Mouse (Mus musculus): ENCODE data around the gene Wdr37.
"Not testable (repeated sequence)": the region's sequence is repeated elsewhere in the genome, so short reads cannot be mapped to it uniquely, and the experiment has no call there.

Wdr37 gene

DNA sequence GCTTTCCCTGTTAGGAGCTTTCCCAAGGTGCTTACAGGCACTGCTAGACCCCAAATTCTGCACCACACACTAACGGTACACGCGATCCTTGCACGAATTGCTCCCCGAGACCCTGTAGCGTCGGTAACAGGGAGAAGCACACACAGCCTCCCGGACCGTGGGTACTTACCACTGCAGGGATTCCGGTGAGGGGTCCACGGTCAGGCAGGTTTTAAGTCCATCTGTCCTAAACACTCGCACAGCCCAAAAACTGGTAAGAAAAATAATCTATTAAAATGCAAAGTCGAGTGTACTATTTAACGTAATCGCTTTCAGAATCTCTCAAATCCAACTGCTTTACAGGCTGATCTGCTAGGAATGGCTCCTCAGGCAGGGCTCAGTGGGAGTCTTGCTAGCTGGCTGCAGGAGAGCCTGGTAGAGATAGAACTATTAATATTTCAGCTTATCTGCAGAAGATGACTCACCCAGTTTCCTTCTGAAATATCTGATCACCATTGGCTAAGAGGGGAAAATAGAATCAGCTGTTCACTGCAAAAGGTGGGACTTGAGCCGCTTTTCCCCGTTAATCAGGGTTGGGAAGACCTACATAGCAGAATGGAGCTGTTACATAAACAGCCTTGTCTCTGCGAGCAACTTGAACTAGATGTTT, at the start of gene Wdr37:
Gene Wdr37 (minus strand): TSS at position 596 of the 649 bp plus-strand sequence.
- in situ Hi-C loops (cut with MboI; ENCODE audit: low pct_unique_long_range_greater_than_20kb in 1 of 2, low sequenced_read_pairs in 2 of 2, unreplicated experiment in 1 of 2): no loop called here

DNA sequence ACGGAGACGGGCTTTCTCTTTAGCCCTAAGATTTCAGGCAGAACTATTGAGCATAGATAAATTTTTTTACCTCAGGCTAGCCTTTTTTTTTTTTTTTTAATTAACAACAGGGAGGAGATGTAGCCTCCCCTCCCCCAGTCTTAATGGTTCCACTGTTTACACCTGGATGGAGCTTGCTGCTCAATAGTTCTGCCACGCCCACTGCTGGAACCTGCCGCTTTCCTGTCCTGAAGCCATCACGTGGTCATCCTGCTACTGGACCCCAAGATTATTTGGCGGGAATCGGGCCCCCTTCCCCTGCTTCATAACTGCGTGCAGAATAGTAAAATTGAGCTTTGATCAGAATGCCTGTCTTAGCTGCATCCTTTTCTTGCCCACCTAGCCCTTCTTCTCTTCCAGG, 42.2 kb upstream of the Wdr37 start:
- in situ Hi-C loops (cut with MboI; ENCODE audit: low pct_unique_long_range_greater_than_20kb in 1 of 2, low sequenced_read_pairs in 2 of 2, unreplicated experiment in 1 of 2): not testable (repeated sequence)

DNA sequence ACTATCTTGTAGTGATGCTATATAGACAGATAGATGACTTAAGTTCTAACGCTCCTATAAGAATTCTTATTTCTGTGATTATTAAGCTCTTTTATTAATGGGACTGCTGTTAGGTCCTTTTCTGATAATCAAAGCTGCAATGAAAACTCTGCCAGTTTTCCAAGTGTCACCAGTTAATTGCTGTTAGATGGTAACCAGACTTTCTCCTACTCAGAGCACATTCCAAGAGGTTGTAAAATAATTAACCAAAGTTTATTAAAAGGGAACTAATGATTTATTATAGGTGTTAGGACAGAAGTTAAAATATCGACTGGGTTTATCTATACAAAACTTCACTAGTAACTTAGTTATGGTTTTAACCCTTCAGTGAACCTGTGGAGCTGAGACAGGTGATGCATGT, 34.3 kb upstream of the Wdr37 start:
- in situ Hi-C loops (cut with MboI; ENCODE audit: low pct_unique_long_range_greater_than_20kb in 1 of 2, low sequenced_read_pairs in 2 of 2, unreplicated experiment in 1 of 2): not testable (repeated sequence)

DNA sequence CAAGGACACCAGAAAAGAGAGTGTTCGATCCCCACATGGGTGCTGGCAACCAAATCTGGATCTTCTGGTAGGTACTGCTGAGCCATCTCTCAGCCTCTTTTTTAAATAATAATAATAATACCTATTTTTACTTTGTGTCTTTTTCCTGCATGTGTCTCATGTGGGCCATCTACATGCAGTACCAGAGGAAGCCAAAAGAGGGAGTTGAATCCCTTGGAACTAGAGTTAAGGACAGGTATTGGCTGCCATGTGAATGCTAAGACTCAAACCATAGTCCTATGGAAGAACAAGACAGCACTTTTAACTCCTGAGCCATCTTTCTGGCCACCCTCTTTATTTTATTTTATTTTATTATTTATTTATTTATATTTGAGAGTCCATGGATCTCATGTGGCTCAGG, 16.9 kb upstream of the Wdr37 start:
- in situ Hi-C loops (cut with MboI; ENCODE audit: low pct_unique_long_range_greater_than_20kb in 1 of 2, low sequenced_read_pairs in 2 of 2, unreplicated experiment in 1 of 2): no loop called here

DNA sequence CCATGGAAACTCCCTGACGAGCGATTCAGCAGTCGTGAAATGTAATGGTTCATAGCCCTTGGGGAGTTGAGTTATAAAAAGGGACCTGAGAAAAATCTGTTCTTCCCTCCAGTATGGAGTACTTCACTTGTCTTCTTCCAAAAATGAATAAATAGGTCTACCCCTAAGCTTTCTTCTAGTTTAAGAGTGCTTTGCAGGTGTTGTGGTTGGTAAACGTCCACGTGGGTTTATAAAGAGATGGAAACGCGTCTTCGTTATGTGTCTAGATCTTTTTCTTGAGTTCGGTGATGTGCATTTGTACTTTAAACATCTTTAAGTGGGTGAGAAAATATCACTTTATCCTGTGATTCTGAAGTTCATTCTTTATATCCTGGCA, 14.5 kb upstream of the Wdr37 start:
- in situ Hi-C loops (cut with MboI; ENCODE audit: low pct_unique_long_range_greater_than_20kb in 1 of 2, low sequenced_read_pairs in 2 of 2, unreplicated experiment in 1 of 2): no loop called here

DNA sequence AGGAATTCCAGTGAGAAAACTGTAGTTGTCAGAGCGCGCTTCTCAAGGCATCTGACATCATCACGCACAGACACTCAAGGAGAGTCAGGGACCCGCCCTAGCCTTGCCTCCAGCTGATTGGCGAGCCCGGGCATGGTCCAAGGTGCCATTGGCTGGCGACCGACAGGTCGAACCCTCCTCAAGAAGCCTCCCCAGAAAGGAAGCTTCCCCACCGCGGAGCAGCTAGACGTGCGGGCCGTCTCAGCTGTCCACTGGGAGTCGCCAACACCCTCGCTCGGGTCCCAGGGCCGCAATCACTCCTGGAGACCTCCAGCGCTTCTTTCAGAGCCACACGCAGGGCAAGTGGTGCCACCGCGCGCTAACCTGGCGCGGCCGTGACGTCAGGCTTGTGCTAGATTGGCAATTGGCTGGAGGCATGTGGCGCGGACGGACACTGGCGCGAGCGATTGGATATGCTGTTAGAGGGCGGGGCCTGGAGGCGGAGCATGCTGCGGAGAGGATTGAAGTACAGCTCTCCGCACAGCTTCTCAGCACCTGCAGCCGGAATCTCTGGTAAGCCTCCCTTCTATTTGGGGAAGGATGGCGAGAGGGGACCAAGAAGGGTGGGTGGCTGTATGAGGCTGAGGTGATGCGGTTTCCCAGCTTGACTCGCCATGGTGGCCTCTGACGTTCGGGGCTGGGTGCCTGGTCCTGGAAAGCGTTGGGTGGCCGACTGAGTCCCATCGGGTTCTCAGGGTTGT, 13.9 kb upstream of the Wdr37 start, which contains the start of gene Idi1:
Gene Idi1 (plus strand): TSS at position 57 of the 740 bp plus-strand sequence.
- in situ Hi-C loops (cut with MboI; ENCODE audit: low pct_unique_long_range_greater_than_20kb in 1 of 2, low sequenced_read_pairs in 2 of 2, unreplicated experiment in 1 of 2): no loop called here

DNA sequence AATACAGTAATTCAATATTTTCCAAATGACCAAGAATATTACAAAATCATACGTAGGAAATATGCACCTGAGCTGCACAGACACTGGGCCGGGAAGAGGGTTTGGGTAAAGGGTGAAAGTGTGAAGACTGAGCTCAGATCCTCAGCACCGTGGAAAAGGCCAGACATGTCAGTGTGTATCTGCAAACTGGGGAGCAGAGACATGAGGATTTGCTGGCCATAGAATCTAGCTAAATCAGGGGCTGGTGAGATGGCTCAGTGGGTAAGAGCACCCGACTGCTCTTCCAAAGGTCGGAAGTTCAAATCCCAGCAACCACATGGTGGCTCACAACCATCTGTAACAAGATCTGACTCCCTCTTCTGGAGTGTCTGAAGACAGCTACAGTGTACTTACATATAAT, 12.2 kb upstream of the Wdr37 start:
- in situ Hi-C loops (cut with MboI; ENCODE audit: low pct_unique_long_range_greater_than_20kb in 1 of 2, low sequenced_read_pairs in 2 of 2, unreplicated experiment in 1 of 2): not testable (repeated sequence)

DNA sequence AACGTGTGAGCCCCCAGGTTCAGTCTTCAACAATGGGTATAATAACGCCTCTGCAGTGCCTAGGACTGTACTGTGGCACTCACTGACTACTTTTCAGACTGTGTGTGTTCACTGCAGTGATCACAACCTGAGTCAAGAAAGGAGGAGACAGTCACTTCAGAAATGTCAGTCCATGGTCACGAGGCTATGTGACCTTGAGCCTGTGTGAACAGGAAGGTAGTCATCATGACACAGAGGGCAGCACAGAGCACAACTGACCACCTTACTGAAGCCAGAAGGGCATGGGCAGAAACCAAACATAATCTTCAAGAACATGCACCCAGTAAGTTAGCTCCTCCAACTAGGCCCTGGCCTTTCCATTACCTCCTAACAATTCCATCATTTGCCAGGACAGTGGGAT, 9.9 kb upstream of the Wdr37 start:
- in situ Hi-C loops (cut with MboI; ENCODE audit: low pct_unique_long_range_greater_than_20kb in 1 of 2, low sequenced_read_pairs in 2 of 2, unreplicated experiment in 1 of 2): no loop called here

DNA sequence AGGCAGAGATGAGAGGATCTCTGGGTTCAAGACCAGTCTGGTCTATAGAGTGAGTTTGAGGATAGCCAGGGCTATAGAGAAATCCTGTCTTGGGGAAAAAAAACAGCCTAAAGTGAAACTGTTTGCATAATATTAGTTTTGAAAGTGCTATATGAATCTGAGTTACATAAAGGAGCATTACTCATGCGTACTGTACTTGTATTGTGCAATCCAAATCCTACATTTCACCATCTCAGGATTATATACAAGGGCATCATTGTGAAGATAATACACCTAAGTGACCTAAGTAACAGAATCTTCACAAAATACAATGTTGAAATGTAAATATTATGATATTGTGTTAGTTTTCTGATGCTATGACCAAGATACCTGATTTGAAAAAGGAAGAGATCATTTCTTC, 2.1 kb upstream of the Wdr37 start:
- in situ Hi-C loops (cut with MboI; ENCODE audit: low pct_unique_long_range_greater_than_20kb in 1 of 2, low sequenced_read_pairs in 2 of 2, unreplicated experiment in 1 of 2): no loop called here

DNA sequence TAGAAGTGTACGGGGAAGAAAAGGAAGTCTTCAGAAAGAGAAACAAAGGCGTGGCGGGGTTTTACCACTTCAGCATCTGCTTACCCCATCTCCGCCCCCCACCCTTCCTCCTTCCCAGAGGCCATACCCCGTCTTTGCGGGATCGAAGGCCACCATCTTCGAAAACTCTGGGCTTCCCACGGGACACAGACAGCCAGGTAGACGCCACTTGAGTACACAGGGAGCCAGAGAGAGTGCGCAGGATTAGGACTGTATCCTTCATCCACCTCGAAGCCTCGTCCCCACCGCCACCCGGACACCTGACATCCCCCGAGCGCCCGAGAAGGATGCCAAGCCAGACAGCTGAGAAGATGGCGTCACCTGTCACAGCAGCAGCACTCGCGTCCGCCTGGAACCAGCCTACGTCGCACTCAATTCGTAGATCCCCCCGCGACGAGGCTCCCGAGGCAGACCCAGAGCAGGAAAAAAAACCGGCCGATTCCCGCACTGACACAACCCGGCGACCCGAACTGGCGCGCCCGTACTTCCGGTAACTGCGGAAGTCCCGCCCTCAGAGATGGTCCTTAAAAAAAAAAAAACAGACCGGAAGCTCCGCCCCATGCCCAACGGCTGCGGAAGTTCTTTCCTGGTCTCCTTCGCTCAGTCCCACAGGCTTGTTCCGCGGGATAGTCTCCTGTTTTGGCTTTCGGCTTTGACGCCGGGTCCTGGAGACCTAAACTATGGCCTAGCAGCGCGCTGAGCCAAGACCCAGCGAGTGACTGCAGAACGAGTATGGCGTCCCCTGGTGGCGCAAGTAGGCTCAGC, 997 bp downstream of the Wdr37 start:
- in situ Hi-C loops (cut with MboI; ENCODE audit: low pct_unique_long_range_greater_than_20kb in 1 of 2, low sequenced_read_pairs in 2 of 2, unreplicated experiment in 1 of 2): no loop called here

DNA sequence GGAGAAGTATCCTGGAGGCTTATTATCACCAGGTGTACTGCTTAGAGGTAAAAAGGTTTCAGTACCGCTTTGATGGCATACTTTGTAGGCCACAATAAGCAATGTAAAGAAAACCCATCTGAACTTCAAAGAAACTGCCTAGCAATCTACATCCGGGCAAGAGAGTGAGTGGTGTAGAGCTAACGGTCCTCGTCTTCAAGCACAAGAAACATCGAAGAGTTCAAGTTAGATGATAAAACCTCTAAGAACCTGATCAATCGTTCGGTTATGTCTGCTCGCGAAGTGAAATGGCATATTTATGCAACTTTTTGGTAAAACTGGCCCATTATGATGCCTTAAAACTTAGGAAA, 1.6 kb downstream of the Wdr37 start:
- in situ Hi-C loops (cut with MboI; ENCODE audit: low pct_unique_long_range_greater_than_20kb in 1 of 2, low sequenced_read_pairs in 2 of 2, unreplicated experiment in 1 of 2): no loop called here

DNA sequence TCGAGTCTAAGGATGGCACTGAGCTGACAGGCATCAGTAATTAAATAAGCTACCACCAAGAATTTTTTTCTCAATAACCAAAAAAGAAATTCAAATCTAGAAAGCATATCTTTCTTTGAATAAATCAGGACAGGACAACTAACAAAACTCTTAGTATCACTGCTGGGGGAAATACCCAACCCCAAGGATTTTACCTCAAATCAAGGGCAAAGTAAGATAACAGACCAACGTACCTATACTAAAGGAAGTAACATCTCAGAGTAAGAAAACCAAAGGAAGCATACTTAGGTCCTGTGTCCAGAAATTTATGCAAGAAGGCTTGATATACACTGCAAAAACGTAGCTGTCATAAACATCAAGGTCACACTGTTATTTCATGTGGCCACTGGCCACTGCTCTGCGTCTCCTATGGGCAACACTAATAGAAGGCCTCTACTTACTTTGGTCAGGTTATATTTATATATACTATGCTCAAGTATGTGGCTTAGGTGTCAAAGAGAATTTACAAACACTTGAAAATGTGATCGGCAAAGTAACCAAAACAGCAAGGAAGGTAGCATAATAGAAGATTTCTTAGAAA, 2.0 kb downstream of the Wdr37 start:
- in situ Hi-C loops (cut with MboI; ENCODE audit: low pct_unique_long_range_greater_than_20kb in 1 of 2, low sequenced_read_pairs in 2 of 2, unreplicated experiment in 1 of 2): no loop called here

DNA sequence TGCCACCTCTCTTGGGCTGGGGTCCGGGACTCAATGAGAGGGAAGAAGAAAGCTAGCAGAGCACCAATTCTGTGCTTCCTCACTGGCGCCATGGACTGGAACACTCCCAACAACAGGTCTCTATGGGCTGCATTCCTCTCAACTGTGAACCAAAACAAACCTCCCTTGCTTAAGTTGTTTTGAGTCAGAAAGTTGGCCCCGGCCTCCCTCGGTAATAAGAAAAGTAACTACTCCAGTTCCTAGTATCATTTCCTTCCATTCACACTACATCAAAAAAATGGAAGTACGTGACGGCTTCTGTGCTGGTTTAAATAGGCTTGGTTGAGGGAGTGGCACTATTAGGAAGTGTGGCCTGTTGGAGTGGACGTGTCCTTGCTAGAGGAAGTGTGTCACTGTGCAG, 5.1 kb downstream of the Wdr37 start:
- in situ Hi-C loops (cut with MboI; ENCODE audit: low pct_unique_long_range_greater_than_20kb in 1 of 2, low sequenced_read_pairs in 2 of 2, unreplicated experiment in 1 of 2): no loop called here

DNA sequence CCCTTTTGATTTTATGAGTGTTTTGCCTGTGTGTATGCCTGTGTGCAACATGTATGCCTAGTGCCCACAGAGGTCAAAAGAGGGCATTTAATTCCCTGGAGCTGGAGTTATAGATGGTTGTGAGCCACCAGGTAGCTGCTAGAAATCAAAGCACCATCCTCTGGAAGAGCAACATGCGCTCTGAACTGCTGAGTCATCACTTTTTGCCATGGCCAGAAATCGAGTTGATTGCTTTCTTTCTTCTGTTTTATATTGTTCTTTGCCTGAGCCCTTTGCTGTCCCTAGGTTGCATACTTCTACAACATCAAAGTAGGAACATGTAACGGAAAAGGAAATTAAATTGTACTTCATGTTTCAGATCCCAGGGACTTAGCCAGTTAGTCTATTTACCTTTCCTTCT, 6.7 kb downstream of the Wdr37 start:
- in situ Hi-C loops (cut with MboI; ENCODE audit: low pct_unique_long_range_greater_than_20kb in 1 of 2, low sequenced_read_pairs in 2 of 2, unreplicated experiment in 1 of 2): no loop called here

DNA sequence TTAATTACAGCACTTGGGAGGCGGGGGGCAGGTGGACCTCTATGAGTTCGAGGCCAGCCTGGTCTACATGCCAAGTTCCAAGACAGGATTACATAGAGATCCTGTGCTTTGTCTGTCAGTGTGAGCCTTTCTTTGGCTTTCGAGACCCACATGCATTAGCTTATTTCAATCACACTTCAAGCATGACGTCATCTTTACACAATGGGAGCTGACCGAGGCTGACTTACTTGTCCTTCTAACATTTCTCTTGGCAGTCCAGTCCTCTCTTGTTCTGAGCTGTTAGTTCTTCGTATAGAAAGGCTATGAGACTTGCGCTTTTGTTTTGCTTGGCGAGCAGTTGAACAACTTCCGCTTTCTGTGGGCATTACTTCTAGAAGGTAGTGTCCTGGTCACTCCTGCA, 10.8 kb downstream of the Wdr37 start:
- in situ Hi-C loops (cut with MboI; ENCODE audit: low pct_unique_long_range_greater_than_20kb in 1 of 2, low sequenced_read_pairs in 2 of 2, unreplicated experiment in 1 of 2): no loop called here

DNA sequence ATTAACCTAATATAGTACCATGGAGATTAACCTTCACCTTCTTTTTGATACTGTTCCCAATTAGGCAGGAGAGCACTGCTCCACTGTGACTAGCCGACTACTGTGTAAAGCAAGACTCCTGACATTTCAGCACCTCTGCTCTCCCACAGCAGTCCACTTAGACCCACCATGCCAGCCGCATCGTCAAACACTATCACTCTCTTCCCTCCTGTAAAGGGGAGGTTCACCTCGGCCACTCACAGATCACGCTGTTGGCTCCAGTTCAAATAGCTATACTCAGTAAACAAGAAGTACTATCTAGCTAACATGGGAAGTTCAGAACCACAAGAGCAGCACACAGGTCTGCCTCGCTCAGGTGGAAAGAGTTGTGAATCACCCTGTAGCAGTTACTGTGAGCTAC, 13.3 kb downstream of the Wdr37 start:
- in situ Hi-C loops (cut with MboI; ENCODE audit: low pct_unique_long_range_greater_than_20kb in 1 of 2, low sequenced_read_pairs in 2 of 2, unreplicated experiment in 1 of 2): no loop called here

DNA sequence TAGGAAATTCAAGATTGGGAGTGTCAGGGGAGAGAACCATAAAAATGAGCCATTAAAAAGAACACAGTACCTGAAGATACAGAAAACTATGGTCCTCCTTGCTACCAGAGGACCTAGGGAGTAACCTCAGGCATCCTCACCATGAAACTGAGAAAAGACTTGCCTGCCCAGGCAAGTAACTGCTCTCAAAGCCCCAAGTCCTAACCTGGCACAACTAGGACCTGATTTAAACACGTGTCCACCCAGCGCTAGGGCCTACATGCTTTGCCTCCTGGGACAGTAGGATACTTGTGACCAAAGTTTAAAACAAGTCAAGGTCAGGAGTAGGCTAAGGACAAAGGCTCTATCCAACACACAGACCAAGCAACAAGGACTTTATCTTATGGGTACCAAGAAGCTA, 16.9 kb downstream of the Wdr37 start:
- in situ Hi-C loops (cut with MboI; ENCODE audit: low pct_unique_long_range_greater_than_20kb in 1 of 2, low sequenced_read_pairs in 2 of 2, unreplicated experiment in 1 of 2): no loop called here

DNA sequence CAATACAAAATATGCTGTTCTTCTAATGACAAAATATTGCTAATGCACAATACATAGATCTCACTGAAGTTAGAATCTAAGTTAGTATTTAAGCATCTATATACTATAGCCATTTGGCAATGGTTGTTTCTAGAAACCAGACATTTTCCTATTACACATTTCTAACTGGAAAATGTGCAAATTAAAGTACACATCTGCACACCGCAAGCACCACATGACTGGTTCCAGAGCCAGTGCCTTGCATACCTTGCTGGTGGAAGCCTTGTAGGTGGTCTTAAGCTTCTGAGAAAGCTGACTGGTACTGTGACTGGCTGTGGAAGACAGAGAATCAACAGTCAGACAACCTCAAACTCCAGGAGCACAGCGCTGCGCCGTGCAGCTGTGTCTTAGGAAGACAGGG, 18.3 kb downstream of the Wdr37 start:
- in situ Hi-C loops (cut with MboI; ENCODE audit: low pct_unique_long_range_greater_than_20kb in 1 of 2, low sequenced_read_pairs in 2 of 2, unreplicated experiment in 1 of 2): no loop called here

DNA sequence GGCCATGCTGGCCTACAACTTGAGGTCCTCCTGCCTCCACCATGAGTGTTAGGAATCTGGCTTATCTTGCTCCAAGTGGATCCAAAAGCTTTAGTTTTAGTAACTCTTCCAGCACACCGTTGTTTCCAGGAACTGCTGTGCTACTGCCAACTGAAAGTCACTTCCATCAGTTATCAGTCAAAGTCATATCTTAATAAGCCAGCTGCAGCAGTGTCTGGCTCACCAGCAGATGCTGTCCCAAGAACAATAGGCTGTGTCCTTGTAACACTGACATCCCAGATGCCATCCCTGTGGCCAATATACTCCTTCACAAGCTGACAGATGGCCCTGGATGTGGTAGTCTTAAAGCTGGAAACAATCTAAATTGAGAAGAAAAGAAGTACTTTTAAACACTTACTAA, 22.4 kb downstream of the Wdr37 start:
- in situ Hi-C loops (cut with MboI; ENCODE audit: low pct_unique_long_range_greater_than_20kb in 1 of 2, low sequenced_read_pairs in 2 of 2, unreplicated experiment in 1 of 2): no loop called here

All from mouse embryonic stem cell (cell line).